Mouse (Mus musculus): ENCODE data around the gene Rps6. TPM values are rescaled to one million over a fixed set of nuclear protein-coding genes. Genes with fewer than 3 reads are reported as not detected.

Rps6 gene
- 100 to 1,000 TPM in 3 of 26 experiments, 10 to 100 TPM in 23; 52.4 to 231 (median 76.1) TPM for total RNA-seq (2018; cell fraction: chromatin; rRNA removed)
- 1,000 to 10,000 TPM in 1 of 26 experiments, 100 to 1,000 TPM in 25; 538 to 1,350 (median 706) TPM for total RNA-seq (2018; cell fraction: cytosol; rRNA removed)
- total RNA-seq (2018; cell fraction: nucleus; rRNA removed) = 100 to 1,000 TPM in 25 of 26 experiments, 10 to 100 TPM in 1; 87.1 to 265 (median 139) TPM
- 672 to 1,126 TPM (median 971 TPM) in 3 replicates for polyA plus RNA-seq (2018)

DNA sequence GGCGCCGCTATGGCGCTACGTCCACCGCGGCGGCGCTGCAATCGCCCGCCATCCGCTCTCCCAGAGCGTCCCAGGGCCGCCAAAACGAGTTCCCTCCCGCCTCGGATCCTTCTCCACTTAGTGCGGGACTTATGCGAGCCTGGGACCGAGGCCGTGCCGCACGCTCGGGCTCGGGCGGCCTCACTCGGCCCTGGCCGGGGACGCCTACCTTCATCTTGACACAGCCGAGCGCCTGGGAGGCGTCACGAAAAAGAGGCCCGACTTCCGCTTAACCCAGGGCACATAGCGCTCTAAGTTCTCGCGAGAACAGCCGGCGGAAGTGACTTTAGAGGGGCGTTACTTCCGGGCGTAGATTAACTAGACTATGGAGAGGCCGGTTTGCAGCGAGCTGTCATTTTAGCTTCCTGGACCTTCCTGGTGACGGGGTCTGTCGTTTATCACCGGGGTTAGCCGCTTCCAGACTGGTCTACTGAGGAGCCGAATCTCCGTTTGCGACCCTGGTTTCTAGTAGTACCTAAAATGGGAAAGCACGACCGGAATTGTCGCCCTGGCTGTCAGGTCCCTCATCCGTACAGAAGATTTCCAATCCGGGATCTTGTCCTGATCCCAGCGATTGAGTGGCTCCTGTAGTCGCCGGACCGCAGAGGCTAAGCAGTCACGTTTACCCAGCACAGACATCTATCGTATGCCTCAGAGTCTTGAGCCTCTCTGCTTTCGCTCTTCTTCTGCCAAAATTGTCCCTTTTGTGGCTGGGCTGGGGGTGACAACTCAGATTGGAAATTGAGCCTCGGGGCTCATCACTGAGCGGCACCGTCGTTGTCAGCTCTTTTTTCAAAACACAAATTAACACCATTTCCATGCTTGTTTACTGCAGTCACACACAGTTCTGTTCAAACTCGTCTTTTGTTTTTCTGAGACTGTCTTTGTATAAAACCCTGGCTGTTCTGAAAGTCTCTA lies at the start of gene Rps6:
Rps6 (minus strand) TSS at position 300 of the 957 bp plus-strand sequence.
- under 1% methylated on average over 68 of the region's 68 CpGs for WGBS (ENCODE audit: missing documents)
- Histone ChIP-seq H3K4me3 (ENCODE audit: inconsistent target) (peak within 1 kb of the TSS; percentile 69), H3K36me3 (ENCODE audit: inconsistent target) (peaks cover 23% of the 10 kb centered on the region), H3K27ac (peak within 1 kb of the TSS; percentile 43), H3K79me2 (ENCODE audit: inconsistent target) (peaks cover 16% of the 10 kb centered on the region)

DNA sequence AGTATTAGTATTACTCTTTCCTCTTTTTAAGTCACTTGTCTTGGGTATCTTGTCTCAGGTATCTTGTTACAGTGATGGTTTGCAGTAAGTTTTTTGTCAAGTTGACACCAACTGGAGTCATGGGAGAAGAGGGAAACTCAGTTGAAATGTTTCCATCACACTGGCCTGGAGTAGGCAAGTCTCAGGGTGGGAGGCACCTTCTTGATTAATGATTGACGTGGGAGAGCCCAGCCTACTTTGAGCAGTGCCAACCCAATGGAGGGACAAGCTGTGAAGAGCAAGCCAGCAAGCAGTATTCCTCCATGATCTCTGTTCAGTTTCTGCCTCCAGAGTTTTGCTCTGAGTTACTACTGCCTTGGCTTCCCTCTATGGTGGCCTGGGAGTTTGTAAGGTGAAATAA lies 48.7 kb upstream of the Rps6 start:
- H3K4me3 ChIP-seq (ENCODE audit: inconsistent target) = no peak overlapping the region
- no peak overlapping the region for H3K27ac ChIP-seq
- 100% methylated on average over 1 of the region's 1 CpGs for WGBS (ENCODE audit: missing documents)
- no peaks in the 10 kb centered on the region for H3K36me3 ChIP-seq (ENCODE audit: inconsistent target)
- H3K79me2 ChIP-seq (ENCODE audit: inconsistent target) = no peaks in the 10 kb centered on the region

DNA sequence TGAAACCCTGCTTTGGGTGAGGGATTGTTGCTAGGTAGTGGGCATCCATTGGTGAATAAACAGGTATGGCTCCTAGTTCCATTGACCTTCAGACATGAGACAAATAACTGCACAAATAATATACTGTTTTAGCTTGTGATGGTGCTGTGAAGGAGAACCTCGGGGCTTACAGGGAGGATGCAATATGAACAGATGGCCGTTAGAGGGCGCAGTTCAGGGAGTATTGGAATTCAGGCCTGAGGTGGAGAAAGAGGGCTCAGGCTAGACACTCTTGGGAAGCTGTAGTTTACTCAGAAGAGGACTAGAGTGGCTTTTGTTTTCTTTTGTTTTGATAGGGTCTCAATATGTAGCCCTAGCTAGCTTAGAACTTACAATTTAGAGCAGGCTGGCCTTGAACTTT lies 47.8 kb upstream of the Rps6 start:
- H3K27ac ChIP-seq = no peak overlapping the region
- no peak overlapping the region for H3K4me3 ChIP-seq (ENCODE audit: inconsistent target)
- H3K79me2 ChIP-seq (ENCODE audit: inconsistent target) = no peaks in the 10 kb centered on the region
- WGBS (ENCODE audit: missing documents) = 50% methylated on average over 3 of the region's 3 CpGs
- no peaks in the 10 kb centered on the region for H3K36me3 ChIP-seq (ENCODE audit: inconsistent target)

DNA sequence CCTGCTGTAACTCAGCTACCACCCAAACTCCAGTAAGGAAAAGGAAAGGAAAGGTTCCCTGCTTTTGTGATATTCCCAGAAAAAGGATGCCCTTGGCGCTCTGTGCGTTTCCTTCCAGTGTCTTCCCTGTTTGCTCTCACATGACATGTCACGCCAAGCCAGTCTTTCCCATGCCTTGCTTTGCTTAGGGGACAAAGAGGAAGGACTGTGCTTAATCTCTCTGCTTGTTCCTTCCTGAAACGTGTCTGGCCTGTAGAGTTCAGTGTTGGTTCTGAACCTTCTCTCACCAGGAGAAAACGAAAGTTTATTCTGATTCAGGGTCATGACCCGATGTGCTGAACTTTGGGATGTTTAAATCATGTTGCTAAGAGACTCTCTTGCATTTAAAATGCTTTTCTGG lies 45.1 kb upstream of the Rps6 start:
- H3K79me2 ChIP-seq (ENCODE audit: inconsistent target) = no peaks in the 10 kb centered on the region
- WGBS (ENCODE audit: missing documents) = 20% methylated on average over 6 of the region's 6 CpGs
- no peak overlapping the region for H3K27ac ChIP-seq
- no peak overlapping the region for H3K4me3 ChIP-seq (ENCODE audit: inconsistent target)
- no peaks in the 10 kb centered on the region for H3K36me3 ChIP-seq (ENCODE audit: inconsistent target)

DNA sequence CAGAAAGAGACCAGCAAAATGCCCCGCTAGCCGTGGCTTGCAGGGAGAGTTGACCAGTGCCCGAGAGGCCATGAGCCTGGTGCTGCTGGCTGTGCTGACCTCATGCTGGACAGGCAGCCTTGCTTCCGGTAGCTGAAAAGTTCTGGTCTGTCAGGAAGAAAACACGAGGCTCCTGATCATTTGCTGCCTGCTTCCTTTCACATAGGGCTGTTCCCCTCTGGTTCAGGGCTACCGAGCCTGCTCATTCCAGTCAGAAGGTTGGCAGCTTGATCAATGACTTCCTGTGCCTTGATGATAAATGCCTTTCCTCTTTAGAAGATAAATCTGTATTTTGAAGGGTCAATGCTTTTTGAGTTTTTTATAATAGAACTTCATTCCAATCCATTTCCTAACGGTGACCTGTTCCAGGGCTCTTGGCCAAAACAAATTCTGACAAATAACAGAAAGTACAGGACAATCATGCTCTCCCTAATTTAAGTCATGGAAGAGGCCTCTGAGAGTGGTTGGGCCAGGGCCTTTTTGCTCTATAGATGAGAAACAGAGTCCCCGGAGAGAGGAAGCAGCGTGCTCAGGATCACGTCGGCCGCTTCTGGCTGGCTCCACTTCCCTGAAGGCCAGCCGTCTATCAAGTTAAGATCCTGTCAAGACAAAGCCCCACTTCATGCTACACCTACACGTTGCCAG lies 41.7 kb upstream of the Rps6 start:
- Histone ChIP-seq H3K79me2 (ENCODE audit: inconsistent target) (no peaks in the 10 kb centered on the region), H3K36me3 (ENCODE audit: inconsistent target) (no peaks in the 10 kb centered on the region), H3K27ac (no peak overlapping the region), H3K4me3 (ENCODE audit: inconsistent target) (no peak overlapping the region)
- WGBS (ENCODE audit: missing documents) = 49% methylated on average over 14 of the region's 14 CpGs

DNA sequence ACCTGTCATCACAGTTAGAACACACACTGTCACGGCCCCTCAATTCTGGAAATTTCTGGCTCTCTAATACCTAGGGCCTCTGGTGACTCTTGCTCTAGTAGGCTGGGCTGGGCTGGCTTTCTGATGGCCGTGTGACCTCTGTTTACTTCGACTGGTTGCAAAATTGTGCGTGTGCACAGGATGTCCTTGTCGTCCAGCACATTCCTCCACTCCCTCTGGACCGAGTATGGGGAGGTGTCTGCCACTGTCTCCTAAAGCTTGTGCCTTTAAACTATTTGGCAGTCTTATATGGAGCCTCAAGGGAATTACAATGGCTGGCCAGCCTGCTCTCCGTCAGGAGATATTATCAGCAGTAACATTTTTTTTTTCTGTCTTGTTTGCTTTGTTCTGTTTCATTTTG lies 40.2 kb upstream of the Rps6 start:
- Histone ChIP-seq H3K27ac (no peak overlapping the region), H3K79me2 (ENCODE audit: inconsistent target) (no peaks in the 10 kb centered on the region), H3K4me3 (ENCODE audit: inconsistent target) (no peak overlapping the region), H3K36me3 (ENCODE audit: inconsistent target) (no peaks in the 10 kb centered on the region)
- 87% methylated on average over 7 of the region's 7 CpGs for WGBS (ENCODE audit: missing documents)

DNA sequence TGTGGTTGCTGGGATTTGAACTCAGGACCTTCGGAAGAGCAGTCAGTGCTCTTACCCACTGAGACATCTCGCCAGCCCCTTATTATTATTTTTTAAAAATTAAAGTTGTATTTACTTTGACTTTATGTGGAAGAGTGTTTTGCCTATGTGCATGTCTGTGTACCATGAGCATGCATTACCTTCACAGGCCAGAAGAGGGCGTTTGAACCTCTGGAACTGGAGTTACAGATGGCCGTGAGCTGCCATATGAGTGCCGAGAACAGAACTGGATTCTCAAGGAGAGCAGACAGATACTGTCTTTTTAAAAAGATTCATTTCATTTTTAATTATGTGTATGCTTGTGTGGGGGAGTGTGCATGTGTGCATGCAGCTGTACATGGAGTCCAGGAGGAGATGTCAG lies 30.7 kb upstream of the Rps6 start:
- H3K27ac ChIP-seq = no peak overlapping the region
- no peaks in the 10 kb centered on the region for H3K36me3 ChIP-seq (ENCODE audit: inconsistent target)
- H3K79me2 ChIP-seq (ENCODE audit: inconsistent target) = no peaks in the 10 kb centered on the region
- 77% methylated on average over 4 of the region's 5 CpGs for WGBS (ENCODE audit: missing documents)
- no peak overlapping the region for H3K4me3 ChIP-seq (ENCODE audit: inconsistent target)

DNA sequence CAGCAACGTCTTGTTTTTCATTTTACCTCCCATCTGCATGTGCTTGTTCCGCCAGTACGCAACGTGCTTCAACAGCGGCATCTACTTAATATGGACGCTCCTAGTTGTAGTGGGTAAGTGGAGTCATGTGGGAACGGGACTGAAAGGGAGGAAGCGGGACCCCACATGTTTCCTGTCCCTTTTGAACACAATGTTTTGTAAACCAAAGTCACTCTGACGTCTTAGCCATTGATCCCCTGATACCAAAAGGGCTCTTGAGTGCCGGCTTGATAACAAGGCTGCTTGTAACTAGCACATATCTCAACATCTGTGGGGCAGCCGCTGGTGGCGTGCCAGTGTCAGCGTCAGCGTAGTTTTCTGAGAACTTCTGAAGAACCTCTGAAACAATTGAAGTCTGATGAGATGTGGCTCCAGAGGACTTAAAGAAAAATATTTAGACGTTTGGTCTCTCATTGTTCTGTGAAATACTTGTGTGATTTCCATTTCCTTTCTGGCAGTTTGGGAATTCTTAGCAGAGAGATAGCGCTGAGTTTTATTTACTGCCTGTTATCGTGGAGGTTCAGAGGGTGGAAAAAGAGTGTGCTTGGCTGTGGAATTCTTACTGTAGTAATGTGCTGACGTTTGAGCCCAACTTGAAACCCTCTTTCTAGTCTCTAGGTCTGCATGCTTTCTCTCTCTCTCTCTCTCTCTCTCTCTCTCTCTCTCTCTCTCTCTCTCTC lies 29.1 kb upstream of the Rps6 start:
- Histone ChIP-seq H3K36me3 (ENCODE audit: inconsistent target) (no peaks in the 10 kb centered on the region), H3K79me2 (ENCODE audit: inconsistent target) (no peaks in the 10 kb centered on the region), H3K4me3 (ENCODE audit: inconsistent target) (peak overlapping the region; percentile 20), H3K27ac (no peak overlapping the region)
- WGBS (ENCODE audit: missing documents) = 2% methylated on average over 18 of the region's 18 CpGs

DNA sequence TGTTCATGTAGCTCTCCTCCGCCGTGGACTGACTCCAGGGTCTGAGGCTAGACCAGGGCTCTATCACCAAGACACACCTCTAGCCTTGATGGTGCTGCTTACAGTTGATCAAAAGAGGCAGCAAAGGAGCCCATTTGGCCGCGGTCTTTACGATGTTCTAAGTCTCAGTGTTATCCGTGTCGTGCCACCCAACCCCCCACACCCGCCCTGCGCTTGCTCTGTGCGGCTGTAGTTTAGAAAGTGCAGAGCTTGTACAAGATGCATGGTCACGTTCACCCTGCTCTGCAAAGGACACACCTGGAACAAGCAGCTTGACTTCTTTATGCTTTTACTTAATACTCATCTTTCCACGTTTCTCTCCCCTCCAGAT lies 28.6 kb upstream of the Rps6 start:
- 8% methylated on average over 12 of the region's 12 CpGs for WGBS (ENCODE audit: missing documents)
- no peaks in the 10 kb centered on the region for H3K36me3 ChIP-seq (ENCODE audit: inconsistent target)
- H3K27ac ChIP-seq = no peak overlapping the region
- peak overlapping the region; percentile 20 for H3K4me3 ChIP-seq (ENCODE audit: inconsistent target)
- H3K79me2 ChIP-seq (ENCODE audit: inconsistent target) = no peaks in the 10 kb centered on the region

DNA sequence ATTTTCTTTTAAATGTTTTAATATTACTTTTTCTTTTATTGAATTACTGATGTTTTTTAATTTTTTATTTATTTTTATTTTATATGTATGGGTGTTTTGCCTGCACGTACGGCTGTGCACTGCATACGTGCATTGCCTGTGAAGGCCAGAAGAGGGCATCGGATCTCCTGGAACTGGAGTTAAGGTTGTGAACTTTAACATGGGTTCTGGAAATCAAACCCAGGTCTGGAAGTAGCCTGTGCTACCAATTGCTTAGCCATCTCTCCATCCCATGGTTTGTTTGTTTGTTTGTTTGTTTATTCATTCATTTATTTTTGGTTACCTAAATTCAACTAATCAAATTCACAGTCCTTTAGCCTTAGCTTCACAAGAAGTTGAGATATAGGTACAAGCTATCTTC lies 27.7 kb upstream of the Rps6 start:
- no peak overlapping the region for H3K4me3 ChIP-seq (ENCODE audit: inconsistent target)
- H3K36me3 ChIP-seq (ENCODE audit: inconsistent target) = no peaks in the 10 kb centered on the region
- H3K27ac ChIP-seq = no peak overlapping the region
- H3K79me2 ChIP-seq (ENCODE audit: inconsistent target) = no peaks in the 10 kb centered on the region
- 53% methylated on average over 4 of the region's 4 CpGs for WGBS (ENCODE audit: missing documents)

DNA sequence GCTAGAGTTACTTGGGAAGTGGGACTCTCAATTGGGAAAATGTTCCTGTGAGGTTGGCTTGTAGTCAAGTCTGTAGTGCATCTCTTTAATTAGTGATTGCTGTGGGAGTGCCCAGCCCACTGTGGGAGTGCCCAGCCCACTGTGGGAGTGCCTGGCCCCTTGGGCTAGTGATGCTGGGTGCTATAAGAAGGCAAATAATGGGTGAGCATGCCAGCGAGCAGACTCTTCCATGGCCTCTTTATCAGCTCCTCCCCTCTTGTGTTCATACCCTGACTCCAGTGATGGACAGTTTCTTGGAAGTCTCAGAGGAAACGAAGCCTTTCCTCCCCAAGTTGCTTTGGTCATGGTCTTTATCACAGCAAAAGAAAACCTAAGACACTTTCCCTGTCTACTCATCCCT lies 25.2 kb upstream of the Rps6 start:
- 74% methylated on average over 2 of the region's 2 CpGs for WGBS (ENCODE audit: missing documents)
- Histone ChIP-seq H3K36me3 (ENCODE audit: inconsistent target) (no peaks in the 10 kb centered on the region), H3K4me3 (ENCODE audit: inconsistent target) (no peak overlapping the region), H3K27ac (no peak overlapping the region), H3K79me2 (ENCODE audit: inconsistent target) (no peaks in the 10 kb centered on the region)

DNA sequence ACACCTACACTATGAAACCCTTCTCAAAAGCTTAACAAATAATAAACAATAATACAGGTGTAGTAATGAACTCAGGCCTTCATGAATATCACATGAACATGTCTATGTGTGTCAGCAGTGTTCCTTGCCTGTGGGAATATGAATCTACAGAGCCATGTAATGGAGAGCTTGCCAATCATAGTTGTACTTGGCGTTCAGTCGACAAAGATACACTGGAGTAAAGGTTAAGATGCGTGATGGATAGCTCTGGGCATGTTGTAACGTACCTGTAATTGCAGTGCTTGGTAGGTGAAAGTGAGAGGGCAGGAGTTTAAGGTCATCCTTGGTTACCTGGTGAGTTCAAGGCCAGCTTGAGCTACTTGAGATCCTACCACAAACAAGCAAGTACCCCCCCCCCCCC lies 24.0 kb upstream of the Rps6 start:
- 87% methylated on average over 4 of the region's 4 CpGs for WGBS (ENCODE audit: missing documents)
- H3K4me3 ChIP-seq (ENCODE audit: inconsistent target) = no peak overlapping the region
- H3K27ac ChIP-seq = no peak overlapping the region
- H3K79me2 ChIP-seq (ENCODE audit: inconsistent target) = no peaks in the 10 kb centered on the region
- no peaks in the 10 kb centered on the region for H3K36me3 ChIP-seq (ENCODE audit: inconsistent target)

DNA sequence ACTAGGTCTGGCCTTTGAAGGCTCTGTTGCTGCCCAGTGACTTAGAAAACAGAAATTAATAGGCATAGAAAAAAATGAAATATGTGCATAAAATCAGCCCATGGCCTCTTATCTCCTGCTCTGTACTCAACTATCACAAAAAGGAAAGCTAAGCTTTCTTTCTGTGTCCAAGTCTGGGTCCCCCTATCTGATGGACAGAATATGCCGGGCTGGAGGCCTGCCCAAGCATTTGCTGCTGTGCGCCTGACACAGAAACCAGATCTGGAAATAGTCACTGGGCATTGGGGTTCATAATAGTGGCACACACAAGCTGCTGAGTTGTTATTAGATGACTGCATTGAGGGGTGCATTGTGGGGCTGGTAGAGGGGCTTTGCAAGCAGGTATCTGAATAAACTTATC lies 22.3 kb upstream of the Rps6 start:
- no peaks in the 10 kb centered on the region for H3K79me2 ChIP-seq (ENCODE audit: inconsistent target)
- no peak overlapping the region for H3K4me3 ChIP-seq (ENCODE audit: inconsistent target)
- 100% methylated on average over 2 of the region's 2 CpGs for WGBS (ENCODE audit: missing documents)
- H3K36me3 ChIP-seq (ENCODE audit: inconsistent target) = no peaks in the 10 kb centered on the region
- H3K27ac ChIP-seq = no peak overlapping the region

DNA sequence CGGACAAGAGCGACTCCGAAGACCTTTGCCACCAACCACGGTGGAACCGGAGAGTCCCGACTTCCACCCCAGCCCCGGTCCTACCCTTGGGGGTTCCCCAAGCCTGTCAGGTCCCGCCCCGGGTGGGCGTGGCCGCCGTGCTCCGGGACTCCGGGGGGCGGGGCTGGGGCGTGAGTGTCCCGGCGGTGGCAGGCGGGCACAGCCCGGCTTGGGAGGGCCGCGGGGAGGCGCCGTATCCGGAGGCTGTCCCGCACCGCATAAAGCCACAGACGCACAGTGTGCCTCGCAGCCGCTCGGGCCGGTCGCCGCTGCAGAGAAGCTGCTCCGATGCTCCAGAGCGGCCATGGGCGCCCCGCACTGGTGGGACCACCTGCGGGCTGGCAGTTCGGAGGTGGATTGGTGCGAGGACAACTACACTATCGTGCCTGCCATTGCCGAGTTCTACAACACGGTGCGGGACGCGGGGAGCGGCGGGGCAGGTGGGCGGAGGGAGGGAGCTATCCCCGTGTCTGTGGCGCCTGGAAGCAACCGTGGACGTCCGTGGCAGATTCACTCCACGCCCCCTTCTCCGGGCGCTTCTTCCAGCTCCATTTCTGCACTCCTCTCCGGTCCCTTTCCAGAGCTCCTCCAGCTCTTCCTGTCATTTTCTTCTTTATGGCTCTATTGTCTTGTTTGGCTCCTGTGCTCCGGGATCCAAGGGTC lies 17.1 kb upstream of the Rps6 start, which contains the start of gene Acer2:
Acer2 (plus strand) TSS at position 251 of the 702 bp plus-strand sequence.
- WGBS (ENCODE audit: missing documents) = 1% methylated on average over 59 of the region's 60 CpGs
- H3K27ac ChIP-seq = no peak within 1 kb of the TSS
- no peaks in the 10 kb centered on the region for H3K79me2 ChIP-seq (ENCODE audit: inconsistent target)
- no peaks in the 10 kb centered on the region for H3K36me3 ChIP-seq (ENCODE audit: inconsistent target)
- H3K4me3 ChIP-seq (ENCODE audit: inconsistent target) = peak within 1 kb of the TSS; percentile 32

Data from macrophage (primary cell).